Comparison of ENCODE assay signal across 8 mouse cellular contexts in genomic region chr2:164961506-164962182, GRCm38 (mm10). TPM values are rescaled to one million over a fixed set of nuclear protein-coding genes. Genes with fewer than 3 reads are reported as not detected.
DNase-seq lines count a peak whose midpoint lies in the region; ATAC-seq and TF ChIP-seq lines count a peak whose summit lies in the region.

No protein-coding gene starts in this region.

- peak overlapping the region; percentile 67 for H3K4me3 ChIP-seq in embryonic facial prominence, embryonic 12.5 days
- no peak overlapping the region for H3K4me3 ChIP-seq in lung, embryonic 14.5 days (ENCODE audit: low read depth, low read length)

- ATAC-seq in embryonic facial prominence, embryonic 12.5 days (ENCODE audit: insufficient number of reproducible peaks, insufficient read depth, low FRiP score, low TSS enrichment): no peak
- no peak; the same call in 1 of the 2 replicates for ATAC-seq in lung, embryonic 14.5 days (ENCODE audit: insufficient read depth)
- peak; percentile 33; the same call in 1 of the 2 replicates for ATAC-seq in neutrophil, adult 5-6 weeks (ENCODE audit: extremely low read depth, insufficient number of reproducible peaks, low FRiP score, poor library complexity, severe bottlenecking)

- TF ChIP-seq CTCF in lung, embryonic 14.5 days (IDR thresholded peaks at IDR 0.05; ENCODE audit: low read depth): peak; percentile 75

- H3K4me2 ChIP-seq in embryonic facial prominence, embryonic 12.5 days (replicated peaks): peak overlapping the region; percentile 73
- peak overlapping the region; percentile 73; the same call in 1 of the 2 replicates for H3K4me2 ChIP-seq in lung, embryonic 14.5 days

- peak overlapping the region; percentile 63 for H3K9ac ChIP-seq in embryonic facial prominence, embryonic 12.5 days
- H3K9ac ChIP-seq in lung, embryonic 14.5 days: no peak overlapping the region

- H3K4me1 ChIP-seq in embryonic facial prominence, embryonic 12.5 days: peaks cover 16% of the 10 kb centered on the region
- H3K4me1 ChIP-seq in lung, embryonic 14.5 days (ENCODE audit: insufficient read depth): no peaks in the 10 kb centered on the region

- no peak overlapping the region for H3K27ac ChIP-seq in embryonic facial prominence, embryonic 12.5 days
- H3K27ac ChIP-seq in lung, embryonic 14.5 days (ENCODE audit: low read depth): no peak overlapping the region

- no peaks in the 10 kb centered on the region for H3K36me3 ChIP-seq in embryonic facial prominence, embryonic 12.5 days
- H3K36me3 ChIP-seq in lung, embryonic 14.5 days (ENCODE audit: insufficient read depth): no peaks in the 10 kb centered on the region

- 11% methylated on average over 17 of the region's 17 CpGs for WGBS in embryonic facial prominence, embryonic 12.5 days
- 9% methylated on average over 17 of the region's 17 CpGs for WGBS in lung, embryonic 14.5 days

- H3K27me3 ChIP-seq in embryonic facial prominence, embryonic 12.5 days: peaks cover 23% of the 10 kb centered on the region
- peaks cover 5% of the 10 kb centered on the region for H3K27me3 ChIP-seq in lung, embryonic 14.5 days (ENCODE audit: insufficient read depth, low read length)

- H3K9me3 ChIP-seq in embryonic facial prominence, embryonic 12.5 days: no peaks in the 10 kb centered on the region
- H3K9me3 ChIP-seq in lung, embryonic 14.5 days (ENCODE audit: low read depth, low read length): no peaks in the 10 kb centered on the region

- intact Hi-C loops in heart, postnatal 36 days (cut with DNase I): loop anchor here (1.0 to 10.0 kb wide), 5 partner anchors 71 to 523 kb away; no protein-coding TSS in a partner anchor

- peak; percentile 63 for DNase-seq in ES-CJ7 (ENCODE audit: low read depth, low spot score)
- DNase-seq in adrenal gland, postnatal 4 days (ENCODE audit: low spot score in 2 of 2): peak; percentile 58 to 61
- peak; percentile 65 to 76 for DNase-seq in heart, postnatal 36 days
- peak; percentile 72 to 86 for DNase-seq in layer of hippocampus, adult 18-20 months (ENCODE audit: low spot score in 2 of 2)
- peak; percentile 79 for DNase-seq in lung, embryonic 14.5 days
- peak; percentile 77 for DNase-seq in thymus, postnatal 14 days

RNA-seq across cellular contexts. Expression of gene Slc12a5, which starts 1.0 kb away (rescaled TPM):
- total RNA-seq in adrenal gland, postnatal 4 days (2021): 10 to 100 TPM; 12.7 to 14.0 TPM
- 1.9 and 2.0 TPM in 2 replicates for polyA plus RNA-seq in embryonic facial prominence, embryonic 12.5 days (2016; fragmentation: Nextera tagmentation; extraction: Ambion mirVana)
- total RNA-seq in heart, postnatal 36 days (2021): under 1 TPM; 0.33 to 0.87 TPM
- total RNA-seq in layer of hippocampus, adult 18-20 months (2021): 100 to 1,000 TPM; 396 to 408 TPM
- polyA plus RNA-seq in lung, embryonic 14.5 days (2014; fragmentation: Nextera tagmentation; extraction: Ambion mirVana): 0.57 and 1.6 TPM in 2 replicates
- 0.98 and 1.7 TPM in 2 replicates for total RNA-seq in neutrophil, adult 5-6 weeks (2017)

RNA-seq across cellular contexts. Expression of gene Mmp9, which starts 21.1 kb away (rescaled TPM):
- total RNA-seq in adrenal gland, postnatal 4 days (2021): 1 to 10 TPM; 3.4 to 5.7 TPM
- 4.5 and 4.6 TPM in 2 replicates for polyA plus RNA-seq in embryonic facial prominence, embryonic 12.5 days (2016; fragmentation: Nextera tagmentation; extraction: Ambion mirVana)
- total RNA-seq in heart, postnatal 36 days (2021): under 1 TPM; 0.87 to 0.97 TPM
- 1 to 10 TPM; 1.5 to 1.6 TPM for total RNA-seq in layer of hippocampus, adult 18-20 months (2021)
- 0.24 and 0.25 TPM in 2 replicates for polyA plus RNA-seq in lung, embryonic 14.5 days (2014; fragmentation: Nextera tagmentation; extraction: Ambion mirVana)
- 611 and 622 TPM in 2 replicates for total RNA-seq in neutrophil, adult 5-6 weeks (2017)

RNA-seq across cellular contexts. Expression of gene Zfp335, which starts 50.1 kb away (rescaled TPM):
- 10 to 100 TPM; 20.7 to 21.7 TPM for total RNA-seq in adrenal gland, postnatal 4 days (2021)
- 16.9 and 17.4 TPM in 2 replicates for polyA plus RNA-seq in embryonic facial prominence, embryonic 12.5 days (2016; fragmentation: Nextera tagmentation; extraction: Ambion mirVana)
- 10 to 100 TPM in 1 of 2 experiments, 1 to 10 TPM in 1; 8.5 to 10.0 TPM for total RNA-seq in heart, postnatal 36 days (2021)
- 10 to 100 TPM; 25.9 to 26.8 TPM for total RNA-seq in layer of hippocampus, adult 18-20 months (2021)
- polyA plus RNA-seq in lung, embryonic 14.5 days (2014; fragmentation: Nextera tagmentation; extraction: Ambion mirVana): 14.8 and 15.8 TPM in 2 replicates
- total RNA-seq in neutrophil, adult 5-6 weeks (2017): 28.2 and 30.4 TPM in 2 replicates

Comparison
In these comparisons a context has a peak if more than half of its experiments do, and no peak if none do; other contexts are left out.
1. RNA of gene Slc12a5, which starts 1.0 kb away (total RNA-seq): 396 to 408 TPM in layer of hippocampus, adult 18-20 months; 12.7 to 14.0 TPM in adrenal gland, postnatal 4 days, 0.98 to 1.7 TPM in neutrophil, adult 5-6 weeks and 0.33 to 0.87 TPM in heart, postnatal 36 days; every median in the first group is over 10 times any median in the second.
2. RNA of gene Mmp9, which starts 21.1 kb away (total RNA-seq): 611 to 622 TPM in neutrophil, adult 5-6 weeks; 3.4 to 5.7 TPM in adrenal gland, postnatal 4 days, 1.5 to 1.6 TPM in layer of hippocampus, adult 18-20 months and 0.87 to 0.97 TPM in heart, postnatal 36 days; every median in the first group is over 10 times any median in the second.
3. Peak in every context shown above with its lines, with median percentiles within 50 percentile points of each other: DNase-seq.